Mouse (Mus musculus): ENCODE data around the gene Pik3r5.

DNA sequence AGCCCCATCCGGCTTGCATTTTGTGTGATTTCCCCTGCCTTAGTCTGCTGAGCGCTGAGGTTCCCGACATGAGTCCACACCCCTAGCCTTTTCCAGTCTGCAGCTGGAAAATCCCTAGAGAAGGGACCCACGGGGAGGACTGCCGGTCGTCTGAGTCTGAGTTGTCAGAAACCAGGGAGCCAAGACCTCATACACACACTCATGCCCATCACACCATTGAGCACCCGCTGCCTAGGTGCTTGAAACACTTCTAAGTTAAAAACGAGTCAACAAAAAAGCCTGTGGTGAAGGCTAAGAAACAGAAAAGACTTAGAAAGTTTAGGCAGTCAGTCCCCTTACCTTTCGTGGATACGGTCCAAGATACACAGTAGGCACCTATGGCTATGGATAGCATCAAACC lies 55.8 kb downstream of the Pik3r5 start:
- TF ChIP-seq CTCF (conservative IDR thresholded peaks at IDR 0.05; ENCODE audit: low read length) (no peak), POU5F1 (IDR thresholded peaks at IDR 0.05; ENCODE audit: borderline replicate concordance, low read length) (no peak), NANOG (IDR thresholded peaks at IDR 0.05; ENCODE audit: borderline replicate concordance, low read length) (no peak)
